In genomic region chr12:108958991-108959638, GRCm38 (mm10) we compare ENCODE assay signal across 8 mouse cellular contexts.
DNase-seq lines count a peak whose midpoint lies in the region; ATAC-seq and TF ChIP-seq lines count a peak whose summit lies in the region.
"Had no signal": no experiment of that assay in that cellular context is flagged by ENCODE, and none has a peak within 500 bp of the region (broad histone marks: within the 10 kb centered on the region; RNA-seq: fewer than 3 reads in every experiment).

No protein-coding gene starts in this region.

- TF ChIP-seq CTCF in lung, postnatal 0 days (IDR thresholded peaks at IDR 0.05): no peak
- no peak for TF ChIP-seq CTCF in liver, postnatal 0 days (IDR thresholded peaks at IDR 0.05; ENCODE audit: low read depth)

- 12% methylated on average over 23 of the region's 23 CpGs for WGBS in lung, postnatal 0 days
- WGBS in forebrain, embryonic 14.5 days: 0% methylated on average over 23 of the region's 23 CpGs
- WGBS in liver, postnatal 0 days (ENCODE audit: insufficient replicate concordance): 21% methylated on average over 23 of the region's 23 CpGs

- H3K27ac ChIP-seq in lung, postnatal 0 days (ENCODE audit: low read length): no peak overlapping the region
- H3K27ac ChIP-seq in forebrain, embryonic 14.5 days (ENCODE audit: low read depth, low read length): peak overlapping the region; percentile 52; the same call in 1 of the 2 replicates
- H3K27ac ChIP-seq in liver, postnatal 0 days (ENCODE audit: low read depth): no peak overlapping the region

- H3K4me3 ChIP-seq in lung, postnatal 0 days (ENCODE audit: low read depth, low read length): 0 out of 2 replicates have a peak overlapping the region, but pooled peaks have one; percentile 8
- peak overlapping the region; percentile 19 for H3K4me3 ChIP-seq in forebrain, embryonic 14.5 days (ENCODE audit: low read depth, low read length)
- no peak overlapping the region for H3K4me3 ChIP-seq in liver, postnatal 0 days (ENCODE audit: low read depth, low read length)

- H3K4me2 ChIP-seq in lung, postnatal 0 days (replicated peaks; ENCODE audit: low read depth, low read length): peak overlapping the region; percentile 40
- peak overlapping the region; percentile 51 for H3K4me2 ChIP-seq in forebrain, embryonic 14.5 days (ENCODE audit: low read length)
- H3K4me2 ChIP-seq in liver, postnatal 0 days (ENCODE audit: low read depth, low read length): no peak overlapping the region

- DNase-seq in lung, postnatal 0 days (ENCODE audit: low spot score): no peak
- DNase-seq in lung, adult 18-20 months: no peak
- peak; percentile 89 for DNase-seq in forebrain, embryonic 14.5 days (ENCODE audit: low spot score)
- no peak for DNase-seq in liver, postnatal 0 days
- DNase-seq in cerebellum, adult 9-11 months: no peak
- no peak for DNase-seq in thymus, postnatal 14 days
- DNase-seq: adrenal gland, postnatal 10 days had no signal

- no peaks in the 10 kb centered on the region for H3K4me1 ChIP-seq in lung, postnatal 0 days (ENCODE audit: insufficient read depth, low read depth, low read length)
- peaks cover 47% of the 10 kb centered on the region for H3K4me1 ChIP-seq in forebrain, embryonic 14.5 days (ENCODE audit: control insufficient read depth, insufficient read depth, low read length)
- H3K4me1 ChIP-seq in liver, postnatal 0 days (ENCODE audit: insufficient read depth): no peaks in the 10 kb centered on the region

- TF ChIP-seq EP300 in lung, postnatal 0 days (IDR thresholded peaks at IDR 0.05): no peak
- no peak for TF ChIP-seq EP300 in liver, postnatal 0 days (IDR thresholded peaks at IDR 0.05; ENCODE audit: low read depth)

- no peaks in the 10 kb centered on the region for H3K36me3 ChIP-seq in lung, postnatal 0 days (ENCODE audit: insufficient read depth, low read length)
- H3K36me3 ChIP-seq in forebrain, embryonic 14.5 days (ENCODE audit: control insufficient read depth, insufficient read depth, low read length): no peaks in the 10 kb centered on the region
- no peaks in the 10 kb centered on the region for H3K36me3 ChIP-seq in liver, postnatal 0 days (replicated peaks; ENCODE audit: insufficient read depth, low read length)

- no peaks in the 10 kb centered on the region for H3K27me3 ChIP-seq in lung, postnatal 0 days (replicated peaks; ENCODE audit: insufficient read depth, low read length)
- peaks cover 3% of the 10 kb centered on the region; the same call in 1 of the 2 replicates for H3K27me3 ChIP-seq in forebrain, embryonic 14.5 days (replicated peaks; ENCODE audit: control insufficient read depth, insufficient read depth, low read length)
- 0 out of 2 replicates have a peak, but pooled peaks cover 2% of the 10 kb centered on the region for H3K27me3 ChIP-seq in liver, postnatal 0 days (ENCODE audit: insufficient read depth, low read length)

- no peak for ATAC-seq in lung, postnatal 0 days
- ATAC-seq in forebrain, embryonic 14.5 days: peak; percentile 69
- 0 out of 2 replicates have a peak, but pooled peaks have one; percentile 13 for ATAC-seq in liver, postnatal 0 days
- ATAC-seq in megakaryocyte-erythroid progenitor cell, adult 5-6 weeks (replicated peaks; ENCODE audit: low FRiP score, low TSS enrichment, poor library complexity, severe bottlenecking): no peak

- H3K9me3 ChIP-seq in lung, postnatal 0 days (ENCODE audit: low read length): no peaks in the 10 kb centered on the region
- H3K9me3 ChIP-seq in forebrain, embryonic 14.5 days (replicated peaks; ENCODE audit: control insufficient read depth, low read length): no peaks in the 10 kb centered on the region
- no peaks in the 10 kb centered on the region for H3K9me3 ChIP-seq in liver, postnatal 0 days (ENCODE audit: low read length)

- no peak overlapping the region for H3K9ac ChIP-seq in lung, postnatal 0 days (replicated peaks; ENCODE audit: low read depth)
- H3K9ac ChIP-seq in forebrain, embryonic 14.5 days (ENCODE audit: low read length): peak overlapping the region; percentile 35; the same call in 1 of the 2 replicates
- H3K9ac ChIP-seq in liver, postnatal 0 days (replicated peaks): no peak overlapping the region

Comparison
In these comparisons a context has a peak if more than half of its experiments do, and no peak if none do; other contexts are left out.
1. ATAC-seq: peak in forebrain, embryonic 14.5 days (single experiment) and liver, postnatal 0 days (single experiment); none in lung, postnatal 0 days (single experiment) and megakaryocyte-erythroid progenitor cell, adult 5-6 weeks (single experiment).